Mouse (Mus musculus) liver, embryonic 15.5 days (tissue): ENCODE data around the gene Mb21d2. TPM values are rescaled to one million over a fixed set of nuclear protein-coding genes. Genes with fewer than 3 reads are reported as not detected.

Source experiments
- ATAC-seq: fragments of 200-750 bp; cut with Nextera tagmentation; 2 replicates; pipeline ENCODE4 v1.8.0; 2017; ENCODE audit warnings: moderate number of reproducible peaks, mild to moderate bottlenecking, moderate library complexity; ENCODE audit not compliant: insufficient read depth
- H3K27ac ChIP-seq: fragments of 300-500 bp; sonication (generic); replicated peaks from 2 replicates; pipeline ENCODE4 v1.5.1; 2015; ENCODE audit warnings: mild to moderate bottlenecking, inconsistent platforms
- H3K27me3 ChIP-seq: fragments of 300-500 bp; sonication (generic); 2 replicates; pipeline ENCODE4 v1.6.1; 2015; ENCODE audit warnings: mild to moderate bottlenecking, inconsistent platforms
- H3K36me3 ChIP-seq: fragments of 300-500 bp; sonication (generic); replicated peaks from 2 replicates; pipeline ENCODE4 v1.6.1; 2015; ENCODE audit warnings: moderate library complexity, mild to moderate bottlenecking, inconsistent platforms
- H3K4me1 ChIP-seq: fragments of 300-500 bp; sonication (generic); replicated peaks from 2 replicates; pipeline ENCODE4 v1.6.1; 2015; ENCODE audit warnings: inconsistent platforms
- H3K4me2 ChIP-seq: fragments of 300-500 bp; sonication (generic); 2 replicates; pipeline ENCODE4 v1.6.1; 2015; ENCODE audit warnings: moderate library complexity, mild to moderate bottlenecking, inconsistent platforms
- H3K4me3 ChIP-seq: fragments of 300-500 bp; sonication (generic); replicated peaks from 2 replicates; pipeline ENCODE4 v1.5.1; 2015; ENCODE audit warnings: mild to moderate bottlenecking, inconsistent platforms
- H3K9ac ChIP-seq: fragments of 300-500 bp; sonication (generic); 2 replicates; pipeline ENCODE4 v1.6.1; 2015; ENCODE audit warnings: moderate library complexity, mild to moderate bottlenecking, inconsistent platforms
- H3K9me3 ChIP-seq: fragments of 300-500 bp; sonication (generic); replicated peaks from 2 replicates; pipeline ENCODE4 v1.6.1; 2016; ENCODE audit warnings: inconsistent platforms
- WGBS: fragments of 180-500 bp; shearing (Covaris S2); methylation state at CpG from one replicate; pipeline ENCODE4 v1.1.7; 2015; ENCODE audit warnings: mixed read lengths; ENCODE audit not compliant: insufficient replicate concordance; 5-methylcytosine and 5-hydroxymethylcytosine counted together
- polyA plus RNA-seq: library from polyadenylated mRNA; unstranded; fragments of >200 nt; fragmentation: Nextera tagmentation; extraction: Ambion mirVana; gene quantifications from 2 replicates; pipeline ENCODE4 v1.2.1, GENCODE M21; 2015

Mb21d2 gene
- polyA plus RNA-seq, 1 experiment from 2014 or later = 1.3 TPM

DNA sequence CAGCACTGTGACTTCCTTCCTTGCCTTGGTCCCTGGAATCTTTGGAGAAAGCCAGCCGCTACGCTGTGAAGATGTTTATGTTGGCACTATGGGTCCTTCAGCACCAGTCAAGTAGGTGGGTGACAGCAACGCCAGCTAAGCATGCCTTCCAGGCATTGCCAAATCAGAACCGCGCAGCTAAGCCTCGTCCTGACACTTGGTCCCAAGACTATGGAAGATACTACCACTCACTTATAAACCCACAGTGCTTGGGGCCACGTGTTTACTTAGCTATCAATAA is 70.5 kb downstream of the Mb21d2 start:
- Histone ChIP-seq H3K9me3 (no peaks in the 10 kb centered on the region), H3K27me3 (no peaks in the 10 kb centered on the region), H3K4me3 (no peak overlapping the region), H3K4me1 (no peaks in the 10 kb centered on the region), H3K27ac (no peak overlapping the region), H3K36me3 (no peaks in the 10 kb centered on the region), H3K4me2 (no peak overlapping the region), H3K9ac (no peak overlapping the region)
- WGBS = 71% methylated on average over 7 of the region's 7 CpGs
- no peak for ATAC-seq

- no peak overlapping the region for H3K4me2 ChIP-seq
- no peak overlapping the region for H3K9ac ChIP-seq
- H3K4me1 ChIP-seq = no peaks in the 10 kb centered on the region
- no peak overlapping the region for H3K4me3 ChIP-seq
- H3K9me3 ChIP-seq = no peaks in the 10 kb centered on the region
- H3K27ac ChIP-seq = no peak overlapping the region
- no peaks in the 10 kb centered on the region for H3K27me3 ChIP-seq
- ATAC-seq = no peak
- WGBS = 65% methylated on average over 18 of the region's 18 CpGs
- no peaks in the 10 kb centered on the region for H3K36me3 ChIP-seq
Observed at GRCm38 (mm10) chr16:28858210-28859008, 71.1 kb downstream of the Mb21d2 start.

DNA sequence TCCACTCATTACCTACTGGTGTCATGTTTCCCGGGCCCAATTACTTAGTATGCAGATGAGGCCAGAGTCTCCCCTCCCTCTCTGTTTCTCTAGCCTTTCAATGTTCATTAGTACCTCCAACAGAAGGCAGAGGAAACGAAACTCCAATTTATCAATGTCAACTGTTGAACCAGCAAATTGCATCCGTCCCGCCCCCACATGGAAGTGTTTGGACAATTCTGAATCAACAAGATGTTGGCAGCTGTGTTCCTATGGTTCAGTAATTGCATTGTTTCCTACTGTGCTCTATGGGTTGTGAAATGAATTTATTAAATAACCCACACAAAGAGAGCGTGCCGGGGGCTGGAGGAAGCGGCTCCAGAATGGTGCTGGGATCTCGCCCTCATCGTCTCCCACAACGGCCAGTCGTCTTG is 78.1 kb downstream of the Mb21d2 start:
- Histone ChIP-seq H3K4me3 (no peak overlapping the region), H3K4me1 (no peaks in the 10 kb centered on the region), H3K36me3 (no peaks in the 10 kb centered on the region), H3K4me2 (no peak overlapping the region), H3K9ac (no peak overlapping the region), H3K9me3 (no peaks in the 10 kb centered on the region), H3K27me3 (no peaks in the 10 kb centered on the region), H3K27ac (no peak overlapping the region)
- WGBS = 48% methylated on average over 11 of the region's 11 CpGs
- no peak for ATAC-seq

- WGBS = 54% methylated on average over 14 of the region's 14 CpGs
- Histone ChIP-seq H3K27ac (no peak overlapping the region), H3K27me3 (no peaks in the 10 kb centered on the region), H3K36me3 (no peaks in the 10 kb centered on the region), H3K9ac (no peak overlapping the region), H3K4me2 (no peak overlapping the region), H3K9me3 (no peaks in the 10 kb centered on the region), H3K4me1 (no peaks in the 10 kb centered on the region), H3K4me3 (no peak overlapping the region)
- ATAC-seq = no peak
Observed at GRCm38 (mm10) chr16:28850881-28851280, 78.6 kb downstream of the Mb21d2 start.

- no peaks in the 10 kb centered on the region for H3K36me3 ChIP-seq
- H3K9ac ChIP-seq = no peak overlapping the region
- no peak overlapping the region for H3K27ac ChIP-seq
- no peak overlapping the region for H3K4me3 ChIP-seq
- no peaks in the 10 kb centered on the region for H3K4me1 ChIP-seq
- no peaks in the 10 kb centered on the region for H3K27me3 ChIP-seq
- WGBS = 66% methylated on average over 11 of the region's 11 CpGs
- H3K9me3 ChIP-seq = no peaks in the 10 kb centered on the region
- no peak for ATAC-seq
- no peak overlapping the region for H3K4me2 ChIP-seq
Observed at GRCm38 (mm10) chr16:28846123-28846522, 83.3 kb downstream of the Mb21d2 start.

GRCm38 (mm10) chr16:28845336-28845735 is 84.1 kb downstream of the Mb21d2 start:
- WGBS = 43% methylated on average over 3 of the region's 3 CpGs
- Histone ChIP-seq H3K27ac (no peak overlapping the region), H3K4me1 (no peaks in the 10 kb centered on the region), H3K9ac (no peak overlapping the region), H3K4me3 (no peak overlapping the region), H3K9me3 (no peaks in the 10 kb centered on the region), H3K4me2 (no peak overlapping the region), H3K27me3 (no peaks in the 10 kb centered on the region), H3K36me3 (no peaks in the 10 kb centered on the region)
- no peak for ATAC-seq

- WGBS = 49% methylated on average over 11 of the region's 11 CpGs
- Histone ChIP-seq H3K4me2 (no peak overlapping the region), H3K9ac (no peak overlapping the region), H3K36me3 (no peaks in the 10 kb centered on the region), H3K4me3 (no peak overlapping the region), H3K27me3 (no peaks in the 10 kb centered on the region), H3K4me1 (no peaks in the 10 kb centered on the region), H3K27ac (no peak overlapping the region), H3K9me3 (no peaks in the 10 kb centered on the region)
- ATAC-seq = no peak
Observed at GRCm38 (mm10) chr16:28841102-28841501, 88.4 kb downstream of the Mb21d2 start.

GRCm38 (mm10) chr16:28840075-28840974 is 89.1 kb downstream of the Mb21d2 start:
- H3K9me3 ChIP-seq = no peaks in the 10 kb centered on the region
- H3K36me3 ChIP-seq = no peaks in the 10 kb centered on the region
- no peaks in the 10 kb centered on the region for H3K4me1 ChIP-seq
- H3K27ac ChIP-seq = no peak overlapping the region
- no peak overlapping the region for H3K4me3 ChIP-seq
- no peak overlapping the region for H3K9ac ChIP-seq
- WGBS = 50% methylated on average over 24 of the region's 24 CpGs
- ATAC-seq = no peak
- H3K4me2 ChIP-seq = no peak overlapping the region
- H3K27me3 ChIP-seq = no peaks in the 10 kb centered on the region

DNA sequence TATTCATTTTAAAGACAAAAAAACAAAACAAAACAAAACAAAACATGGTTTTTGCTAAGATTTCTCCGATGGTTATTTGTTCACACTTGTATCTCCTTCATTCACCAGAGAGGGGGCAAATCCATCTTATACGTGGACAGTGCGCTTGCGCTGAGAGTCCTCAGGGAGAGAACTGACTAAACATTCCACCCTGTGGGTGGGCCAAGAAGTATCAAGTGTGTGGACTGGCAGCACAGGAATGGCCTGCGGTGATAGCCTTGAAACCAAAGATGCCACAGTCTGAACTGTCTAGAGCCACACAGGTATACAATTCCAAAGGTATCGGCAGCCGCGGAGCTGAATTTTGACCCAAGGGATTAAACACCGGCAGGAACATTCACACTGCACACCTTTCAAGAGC is 89.9 kb downstream of the Mb21d2 start:
- Histone ChIP-seq H3K9me3 (no peaks in the 10 kb centered on the region), H3K4me1 (no peaks in the 10 kb centered on the region), H3K36me3 (no peaks in the 10 kb centered on the region), H3K4me2 (no peak overlapping the region), H3K27me3 (no peaks in the 10 kb centered on the region), H3K27ac (no peak overlapping the region), H3K4me3 (no peak overlapping the region), H3K9ac (no peak overlapping the region)
- WGBS = 74% methylated on average over 9 of the region's 9 CpGs
- ATAC-seq = no peak

DNA sequence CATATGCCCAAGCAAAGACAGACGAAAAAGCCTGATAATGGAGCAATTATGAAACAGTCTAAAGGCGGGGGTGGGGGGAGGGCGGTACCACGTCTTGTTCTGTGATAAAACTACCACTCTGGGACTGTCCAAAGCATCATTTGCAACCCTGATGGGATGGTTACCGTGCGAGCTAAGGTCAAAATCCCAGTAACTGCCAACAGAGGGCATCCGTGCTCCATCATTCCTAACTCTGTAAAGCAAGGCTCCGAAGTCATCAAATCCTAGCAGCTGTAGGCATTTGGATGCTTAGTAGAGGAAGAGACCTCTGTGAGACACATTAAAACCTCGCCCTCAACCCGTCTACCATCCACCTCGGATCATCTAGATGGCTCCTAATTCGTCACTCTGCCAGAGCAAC is 91.5 kb downstream of the Mb21d2 start:
- no peaks in the 10 kb centered on the region for H3K27me3 ChIP-seq
- no peak for ATAC-seq
- no peak overlapping the region for H3K9ac ChIP-seq
- H3K27ac ChIP-seq = no peak overlapping the region
- no peaks in the 10 kb centered on the region for H3K4me1 ChIP-seq
- no peaks in the 10 kb centered on the region for H3K36me3 ChIP-seq
- H3K9me3 ChIP-seq = no peaks in the 10 kb centered on the region
- H3K4me3 ChIP-seq = no peak overlapping the region
- H3K4me2 ChIP-seq = no peak overlapping the region
- WGBS = 12% methylated on average over 12 of the region's 12 CpGs

GRCm38 (mm10) chr16:28832085-28832635 is 97.3 kb downstream of the Mb21d2 start:
- Histone ChIP-seq H3K4me1 (no peaks in the 10 kb centered on the region), H3K4me3 (no peak overlapping the region), H3K4me2 (no peak overlapping the region), H3K27me3 (no peaks in the 10 kb centered on the region), H3K9me3 (no peaks in the 10 kb centered on the region), H3K36me3 (no peaks in the 10 kb centered on the region), H3K9ac (no peak overlapping the region), H3K27ac (no peak overlapping the region)
- no peak for ATAC-seq
- 62% methylated on average over 12 of the region's 12 CpGs for WGBS
